Mouse (Mus musculus): ENCODE measurements around the gene Zscan18. TPM values are rescaled to one million over a fixed set of nuclear protein-coding genes. Genes with fewer than 3 reads are reported as not detected.
"Not testable (repeated sequence)": the region's sequence is repeated elsewhere in the genome, so short reads cannot be mapped to it uniquely, and the experiment has no call there.

The Zscan18 gene
- total RNA-seq (2021) = 2.8 and 3.7 TPM in 2 replicates
- long read RNA-seq, experiment 1, transcript Zscan18-205 (7 exons, 3,709 nt) = major isoform, 5 of 8 reads
- long read RNA-seq, experiment 1, partial matches to known transcripts = 0 of 8 reads
- long read RNA-seq, experiment 1, other reads (novel, unspliced or antisense) = 3 of 8 reads
- long read RNA-seq, experiment 2, partial matches to known transcripts = 0 of 3 reads
- long read RNA-seq, experiment 2, other reads (novel, unspliced or antisense) = 1 of 3 reads

DNA sequence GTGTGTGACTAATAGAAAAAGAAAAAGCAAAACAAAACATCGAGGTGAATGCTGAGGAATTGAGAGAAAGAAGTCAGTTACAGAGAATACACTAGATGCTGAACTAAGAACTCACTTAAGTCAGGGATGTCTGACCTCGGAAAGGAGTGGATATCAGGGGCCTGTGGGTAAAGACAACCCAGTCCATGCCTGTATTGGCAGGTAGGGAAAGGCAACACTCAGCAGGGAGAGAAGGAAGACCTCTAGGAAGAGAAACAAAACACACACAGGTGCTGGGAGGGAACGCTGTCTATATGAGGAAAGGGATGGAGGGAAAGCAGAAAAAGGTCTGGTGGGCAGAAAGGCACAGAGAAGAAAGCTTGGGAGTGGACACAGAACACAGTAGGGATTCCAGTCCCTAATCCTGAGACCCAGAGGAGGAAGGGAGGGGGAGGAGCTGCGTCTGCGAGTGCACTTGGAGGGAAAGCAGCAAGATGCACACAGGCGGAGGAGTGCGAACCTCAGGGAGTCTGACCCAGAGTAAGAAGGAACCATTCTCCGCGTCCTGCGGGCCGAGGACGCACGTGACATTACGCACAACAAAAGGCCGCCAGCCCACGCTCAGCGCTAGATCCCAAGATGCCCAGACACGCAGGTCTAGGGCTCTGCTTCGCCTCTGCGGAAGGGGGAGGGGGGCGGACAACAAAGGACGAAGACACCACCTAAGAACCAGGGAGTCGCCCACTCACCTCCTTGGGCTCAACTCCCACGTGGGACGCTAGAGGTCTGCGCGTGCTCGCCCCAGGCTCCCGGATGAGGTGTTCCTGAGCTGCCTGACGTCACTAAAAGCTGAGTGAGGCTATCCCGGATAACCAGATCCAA lies at the start of gene Zscan18:
Zscan18 (minus strand) TSS at position 770 of the 861 bp plus-strand sequence.
- peak; percentile 88 for DNase-seq

DNA sequence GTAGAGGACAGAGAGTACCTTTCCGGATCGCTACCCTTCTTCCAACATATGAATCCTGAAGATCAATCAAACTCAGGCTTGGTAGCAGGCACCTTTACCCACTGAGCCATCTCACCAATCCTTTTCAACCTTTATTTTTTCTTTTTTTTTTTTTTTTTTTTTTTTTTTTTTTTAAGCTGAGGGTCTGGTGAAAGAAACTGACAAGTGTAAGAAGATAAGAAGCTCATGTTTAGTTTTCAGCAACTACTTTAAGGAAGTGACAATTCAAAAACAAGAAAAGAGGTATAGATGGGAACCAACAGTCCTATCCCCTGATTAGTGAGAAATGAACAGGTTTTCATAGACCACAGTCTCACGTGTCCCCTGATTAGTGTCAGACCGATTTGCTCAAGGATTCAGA lies 32.3 kb upstream of the Zscan18 start:
- DNase-seq = no peak

GRCm38 (mm10) chr7:12835193-12835671 lies 31.8 kb upstream of the Zscan18 start:
- peak; percentile 48 for DNase-seq

DNA sequence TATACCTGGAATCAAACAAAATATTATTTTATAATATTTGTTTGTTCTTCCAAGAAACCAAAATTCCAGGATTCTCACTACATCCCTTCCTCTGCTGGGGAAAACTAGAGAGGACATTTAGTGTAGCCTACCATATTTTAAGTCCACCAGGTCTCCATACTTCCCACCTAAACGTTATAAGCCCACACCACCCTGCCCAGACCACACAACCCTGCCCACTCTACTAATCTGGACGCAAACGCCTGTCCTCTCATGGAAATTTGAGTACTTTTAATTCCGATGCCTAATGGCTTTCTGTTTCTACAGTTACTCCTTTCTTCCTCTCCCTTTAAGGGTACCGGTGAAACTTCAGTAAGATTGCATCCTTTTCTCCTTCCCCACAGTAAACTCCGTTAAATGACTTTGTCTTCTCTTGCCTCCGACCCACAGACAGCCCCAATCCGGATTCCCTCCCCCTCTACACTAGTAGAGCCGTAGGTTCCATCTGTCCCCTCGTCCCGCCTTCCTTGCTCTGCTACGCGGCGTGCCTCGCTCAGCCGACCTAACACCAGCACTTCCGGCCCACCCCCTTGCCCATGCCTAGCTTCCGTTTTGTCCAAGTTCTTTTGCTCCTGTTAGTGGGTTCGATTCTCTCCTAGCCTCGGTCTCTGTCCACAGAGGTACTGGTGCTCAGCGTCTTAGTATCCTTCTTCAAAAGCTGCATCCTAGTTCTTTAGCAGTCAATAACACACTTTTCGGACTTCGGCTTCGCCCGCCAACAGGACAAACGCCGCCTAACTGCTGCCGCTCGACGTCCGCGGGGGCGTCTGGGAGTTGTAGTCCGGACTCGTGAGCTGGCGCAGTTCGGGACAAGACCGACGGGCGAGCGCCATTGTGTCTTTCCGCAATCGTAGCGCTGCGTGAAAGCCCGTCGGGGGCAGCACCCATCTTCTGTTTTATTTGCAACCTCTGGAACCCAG lies 31.0 kb upstream of the Zscan18 start, which contains the start of gene Zfp110:
Zfp110 (plus strand) TSS at position 600 of the 959 bp plus-strand sequence.
- DNase-seq = peak; percentile 95

DNA sequence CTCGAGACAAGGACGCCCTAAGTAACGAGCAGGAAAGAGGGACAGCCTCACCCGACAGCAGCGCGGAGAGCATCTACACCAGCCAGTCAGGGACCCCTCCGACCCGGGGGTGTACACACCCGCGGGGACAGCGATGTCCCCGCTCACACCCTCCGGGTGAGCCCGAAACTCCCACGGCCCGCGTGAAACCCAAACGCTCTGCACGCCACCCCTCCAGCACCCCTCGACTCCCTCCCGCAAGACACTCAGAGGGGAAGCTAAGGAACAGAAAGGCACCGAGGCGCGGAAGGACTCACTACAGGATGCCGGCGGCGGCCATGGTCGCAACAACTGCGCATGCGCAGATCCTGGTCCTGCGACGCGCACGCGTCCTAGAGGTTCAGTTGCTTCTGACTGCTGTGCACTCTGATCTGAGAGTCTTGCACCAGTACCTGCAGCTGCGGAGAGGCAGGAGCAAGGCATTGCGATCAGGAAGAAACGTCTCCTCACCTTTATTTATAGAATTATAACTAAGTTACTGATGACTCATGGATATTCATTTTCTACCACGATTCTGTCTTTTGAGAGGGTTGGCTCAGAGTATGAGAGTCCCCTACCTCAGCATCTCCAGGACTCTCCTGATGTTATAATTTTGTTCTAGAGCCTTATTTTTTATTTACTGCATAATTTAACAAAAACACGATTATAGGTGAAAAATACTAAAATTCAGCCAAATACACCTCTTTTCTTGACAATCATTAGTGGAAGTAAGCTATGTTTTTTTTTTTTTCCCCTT lies 15.3 kb upstream of the Zscan18 start, which contains the start of gene Zfp329:
Zfp329 (minus strand) TSS at position 338 of the 775 bp plus-strand sequence.
- peak; percentile 95 for DNase-seq

DNA sequence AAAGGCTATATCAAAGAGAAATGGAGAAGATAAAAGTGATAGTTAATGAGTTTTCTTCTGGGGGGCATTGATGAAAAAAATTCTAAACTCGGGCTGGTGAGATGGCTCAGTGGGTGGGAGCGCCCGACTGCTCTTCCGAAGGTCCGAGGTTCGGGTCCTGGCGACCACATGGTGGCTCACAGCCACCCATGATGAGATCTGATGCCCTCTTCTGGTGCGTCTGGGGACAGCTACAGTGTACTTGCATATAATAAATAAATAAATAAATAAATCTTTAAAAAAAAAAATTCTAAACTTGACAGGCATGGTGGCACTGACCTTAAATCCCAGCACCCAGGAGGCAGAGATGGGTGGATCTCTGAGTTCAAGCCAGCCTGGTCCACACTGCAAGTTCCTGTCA lies 12.1 kb upstream of the Zscan18 start:
- no peak for DNase-seq

GRCm38 (mm10) chr7:12803727-12804071 lies 264 bp upstream of the Zscan18 start:
- no peak for DNase-seq

- no peak for DNase-seq
These were observed 3.9 kb downstream of the Zscan18 start for GRCm38 (mm10) chr7:12799554-12799953.

- DNase-seq = no peak
These were observed 5.5 kb downstream of the Zscan18 start for GRCm38 (mm10) chr7:12797971-12798370.

GRCm38 (mm10) chr7:12792624-12793023 lies 10.8 kb downstream of the Zscan18 start:
- DNase-seq = not testable (repeated sequence)

- no peak for DNase-seq
These were observed 15.4 kb downstream of the Zscan18 start for GRCm38 (mm10) chr7:12788025-12788424.

DNA sequence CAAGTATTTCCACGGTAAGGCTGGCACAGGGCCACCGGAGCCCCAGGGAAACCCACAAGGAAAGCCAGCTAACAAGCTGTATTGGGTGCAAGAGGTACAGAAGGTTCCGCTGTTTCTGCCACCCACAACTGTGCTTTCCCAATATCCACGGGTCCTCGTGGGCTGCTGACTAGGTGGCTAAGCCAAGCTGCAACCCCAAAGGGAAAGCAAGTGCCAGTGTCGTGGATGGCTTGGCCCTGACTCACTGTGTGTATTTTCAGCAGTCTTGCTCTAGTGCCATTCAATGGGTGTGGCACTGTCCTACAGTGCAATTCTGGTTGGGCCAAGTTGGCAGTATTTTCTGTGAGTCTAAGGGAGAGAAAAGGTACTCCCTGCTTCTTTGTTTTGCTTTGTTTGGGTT lies 16.1 kb downstream of the Zscan18 start:
- peak; percentile 9 for DNase-seq

- DNase-seq = peak; percentile 90
These were observed 23.1 kb downstream of the Zscan18 start for GRCm38 (mm10) chr7:12780151-12780830.

GRCm38 (mm10) chr7:12779782-12780150 lies 23.7 kb downstream of the Zscan18 start:
- DNase-seq = no peak

- no peak for DNase-seq
These were observed 24.3 kb downstream of the Zscan18 start for GRCm38 (mm10) chr7:12779141-12779540.

DNA sequence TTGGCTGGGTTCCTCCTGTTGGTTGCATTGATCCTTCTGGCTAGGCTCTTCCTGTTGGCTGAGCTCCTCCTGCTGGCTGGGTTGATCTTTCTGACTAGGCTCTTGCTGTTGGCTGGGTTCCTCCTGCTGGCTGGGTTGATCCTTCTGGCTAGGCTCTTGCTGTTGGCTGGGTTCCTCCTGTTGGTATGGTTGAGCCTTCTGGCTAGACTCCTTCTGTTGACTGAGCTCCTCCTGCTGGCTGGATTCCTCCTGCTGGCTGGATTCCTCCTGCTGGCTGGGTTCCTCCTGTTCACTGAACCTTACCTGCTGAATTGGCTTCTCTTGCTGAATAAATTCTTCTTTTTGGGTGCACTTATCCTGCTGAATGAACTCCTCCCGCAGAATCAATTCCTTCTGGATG lies 28.8 kb downstream of the Zscan18 start:
- peak; percentile 63 for DNase-seq

GRCm38 (mm10) chr7:12774111-12774510 lies 29.3 kb downstream of the Zscan18 start:
- DNase-seq = no peak

GRCm38 (mm10) chr7:12749431-12750198 lies 53.8 kb downstream of the Zscan18 start:
- no peak for DNase-seq

DNA sequence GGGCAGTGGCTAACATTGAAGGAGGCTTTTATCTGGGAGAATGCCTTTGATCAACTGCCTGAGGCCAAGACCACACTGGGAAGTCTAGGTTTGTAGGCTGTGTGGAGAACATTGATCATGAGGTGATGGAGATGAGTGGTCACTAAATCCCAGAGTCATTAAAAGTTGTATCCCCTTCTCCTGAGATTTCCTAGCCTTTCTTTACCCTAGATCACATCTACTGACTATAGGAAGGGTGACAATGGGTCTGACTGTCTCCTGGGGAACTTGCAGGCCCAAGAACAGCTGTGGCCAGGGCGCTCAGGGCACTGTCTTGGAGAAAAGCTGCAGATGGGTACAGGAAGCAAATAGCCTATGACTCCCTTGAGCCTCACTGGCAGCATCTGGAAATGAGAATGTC lies 68.5 kb downstream of the Zscan18 start, which contains the start of gene Vmn2r56:
Vmn2r56 (minus strand) TSS at position 101 of the 400 bp plus-strand sequence.
- no peak for DNase-seq
